Mouse (Mus musculus) effector memory CD4-positive, alpha-beta T cell, adult 5 months (primary cell): ENCODE results near the gene Dgkb. TPM values are rescaled to one million over a fixed set of nuclear protein-coding genes. Genes with fewer than 3 reads are reported as not detected.

Experiments
- polyA plus RNA-seq: library from polyadenylated mRNA; unstranded; fragments of 100-300 nt; shearing (Covaris generic); gene quantifications from one replicate; pipeline ENCODE4 v1.2.1, GENCODE M21; 2017

Gene Dgkb
- polyA plus RNA-seq, result 0.12 TPM

DNA sequence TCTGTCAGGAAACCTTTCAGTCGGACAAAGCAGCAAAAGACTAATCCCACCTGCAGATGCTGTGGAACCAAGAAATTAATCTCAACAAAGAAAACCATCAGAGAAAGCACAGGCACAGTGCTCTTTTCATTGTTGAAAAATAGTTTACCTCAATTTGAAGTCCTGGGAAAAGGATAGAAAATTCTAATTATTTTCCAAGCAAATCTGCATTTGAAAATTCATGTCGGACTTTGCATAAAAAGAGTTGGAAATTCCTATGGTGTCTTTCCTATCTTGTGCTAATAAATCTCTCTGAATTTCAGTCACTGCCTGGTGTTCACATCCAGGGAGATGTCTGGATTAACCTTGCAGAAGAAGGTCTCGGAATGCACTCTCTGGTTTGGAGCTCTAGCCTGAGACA, at the start of gene Dgkb:
TSS of gene Dgkb (plus strand) at position 301 of the 400 bp plus-strand sequence.

